Mouse (Mus musculus): Measurements from ENCODE around the gene Supv3l1.
A peak's percentile ranks its signal among the peaks of the same experiment; 100 is the strongest.

Supv3l1 gene

DNA sequence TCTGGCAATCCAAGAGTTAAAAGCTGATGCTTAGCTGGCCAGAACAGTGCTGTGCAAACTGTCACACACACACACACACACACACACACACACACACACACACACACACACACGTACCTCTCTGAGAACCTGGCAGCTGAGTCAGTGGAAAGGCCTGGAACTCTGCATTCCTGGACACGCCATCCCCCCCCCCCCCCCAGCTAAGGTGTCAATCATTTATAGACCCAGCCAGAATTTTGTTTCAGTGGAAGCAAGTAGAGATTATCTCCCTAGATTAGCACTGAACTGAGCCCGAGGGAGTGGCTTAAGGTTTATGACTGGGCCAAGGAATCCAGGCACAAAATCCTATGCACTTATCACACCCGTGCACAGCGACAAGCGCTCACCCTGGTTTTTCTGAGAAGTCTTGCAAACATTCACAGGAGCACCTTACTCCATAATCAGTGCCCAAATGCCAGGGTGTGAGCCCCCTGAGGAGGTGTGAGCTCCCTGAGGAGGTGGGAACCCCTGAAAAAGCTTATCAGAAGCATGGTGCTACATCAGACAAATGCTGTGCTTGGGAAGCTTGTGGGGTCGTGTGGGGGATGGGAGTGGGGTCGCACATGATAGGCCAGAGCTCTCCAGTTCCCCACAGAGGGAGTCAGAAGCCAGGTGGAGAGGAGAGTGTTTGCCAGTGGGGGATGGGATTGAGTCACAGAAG is 36.5 kb downstream of the Supv3l1 start:
- no peak for DNase-seq

GRCm38 (mm10) chr10:62411431-62412410 is 37.8 kb downstream of the Supv3l1 start:
- peak; percentile 28 for DNase-seq

DNA sequence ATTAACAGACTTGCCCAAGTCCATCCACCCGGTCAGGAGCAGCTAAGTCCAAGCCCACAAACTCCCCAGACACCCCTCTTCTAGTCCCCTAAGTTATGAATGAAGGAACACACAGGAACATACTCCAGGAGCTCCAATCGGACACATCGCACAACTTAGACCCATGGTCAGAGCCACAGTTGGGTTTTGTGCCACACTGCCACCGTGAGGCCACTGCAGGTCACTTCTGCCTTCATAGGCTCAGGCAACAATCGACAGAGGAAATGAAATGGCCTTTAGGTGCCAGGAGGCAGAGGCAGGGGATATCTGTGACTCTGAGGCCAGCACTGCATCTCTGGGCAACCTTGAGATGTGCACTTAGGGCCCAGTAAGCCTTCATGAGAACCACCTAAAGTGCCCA is 38.6 kb downstream of the Supv3l1 start:
- DNase-seq: peak; percentile 61

DNA sequence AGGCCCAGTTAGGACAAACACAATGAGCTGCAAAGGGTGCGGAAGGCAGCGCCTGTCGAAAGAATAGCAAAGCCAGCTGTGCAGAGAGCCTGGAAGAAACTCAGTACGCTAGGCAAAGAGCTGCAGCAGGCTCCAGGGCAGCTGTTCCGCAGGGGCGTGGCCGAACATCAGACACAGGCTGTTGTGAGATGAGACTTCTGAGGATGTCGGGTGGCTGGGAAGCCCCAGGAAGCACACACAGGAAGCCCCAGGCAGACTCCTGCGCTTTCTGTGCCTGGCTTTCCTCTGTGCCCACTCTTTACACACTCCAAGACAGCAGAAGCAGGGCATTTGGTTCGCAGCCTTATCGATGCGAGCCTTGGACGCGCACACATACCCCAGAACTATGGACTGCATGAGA is 44.6 kb downstream of the Supv3l1 start:
- DNase-seq: no peak

- peak; percentile 12 for DNase-seq
These were observed 47.9 kb downstream of the Supv3l1 start for GRCm38 (mm10) chr10:62401641-62402111.

DNA sequence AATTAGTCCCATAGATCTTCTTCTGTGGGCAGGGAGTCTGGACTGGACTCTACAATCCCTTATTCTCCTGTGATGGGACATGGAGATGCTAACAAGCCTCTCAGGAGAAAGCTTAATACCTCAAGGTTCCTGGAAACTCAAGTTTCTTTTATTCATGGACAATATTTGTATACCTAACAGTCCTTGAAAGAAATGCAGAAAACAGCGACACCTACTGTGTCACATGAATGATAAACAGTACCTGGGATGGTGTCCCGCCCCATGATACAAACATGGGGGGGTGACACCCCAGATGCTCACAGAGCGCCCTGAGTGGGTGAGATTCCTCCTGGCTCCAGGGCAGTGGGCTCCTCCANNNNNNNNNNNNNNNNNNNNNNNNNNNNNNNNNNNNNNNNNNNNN is 66.5 kb downstream of the Supv3l1 start:
- DNase-seq: no peak

DNA sequence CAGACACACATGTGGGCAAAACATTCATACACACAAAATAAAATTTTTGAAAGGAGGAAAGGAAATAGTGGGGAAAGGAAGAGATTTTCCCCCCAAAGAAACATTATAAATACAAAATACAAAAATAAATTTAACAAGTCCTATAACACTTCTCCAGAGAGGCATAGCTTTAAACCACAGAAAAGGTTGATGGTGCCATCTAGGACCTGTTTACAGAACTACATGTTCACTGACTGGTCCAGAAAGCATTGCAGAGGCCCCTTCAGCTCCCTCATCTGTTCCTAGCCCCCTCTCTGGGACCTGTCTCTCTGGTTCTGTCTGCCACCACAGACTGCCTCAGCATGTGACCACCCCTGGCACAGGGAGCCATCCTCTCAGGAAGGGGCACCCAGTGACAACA is 68.6 kb downstream of the Supv3l1 start:
- no peak for DNase-seq

DNA sequence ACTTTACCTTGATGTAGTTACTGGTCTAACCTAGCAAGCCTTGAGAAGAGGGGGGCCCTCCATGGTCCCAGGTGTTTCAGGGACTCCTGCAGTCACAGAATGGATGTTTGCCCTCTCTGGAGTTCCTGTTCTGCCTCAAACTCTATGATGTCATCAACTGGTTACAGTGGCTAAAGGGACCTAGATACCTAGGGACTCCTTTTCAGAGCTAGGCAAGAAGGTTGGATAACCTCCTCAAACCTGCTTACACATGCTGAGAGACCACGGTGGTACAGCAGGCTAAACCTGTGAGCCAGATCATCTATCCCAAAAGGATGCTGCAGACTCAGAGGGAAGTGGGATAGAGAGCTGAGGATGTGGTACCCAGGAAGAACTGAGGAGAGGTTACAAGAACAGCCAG is 69.7 kb downstream of the Supv3l1 start, which contains the start of gene Hk1:
Hk1 (minus strand) TSS at position 101 of the 400 bp plus-strand sequence.
- DNase-seq: no peak
